Mouse (Mus musculus) ovary, postnatal 36 days (tissue): ENCODE data around the gene Iqcd.

Experiments used
- DNase-seq: peaks from one replicate; pipeline ENCODE4 v3.0.0; 2022; ENCODE audit warnings: low spot score, mixed read lengths

Gene Iqcd

GRCm38 (mm10) chr5:120603515-120603914 is 14.7 kb downstream of the Iqcd start:
- DNase-seq: no peak

- peak; percentile 75 for DNase-seq
These were observed 16.0 kb downstream of the Iqcd start for GRCm38 (mm10) chr5:120604839-120605238.

- DNase-seq: no peak
These were observed 16.4 kb downstream of the Iqcd start for GRCm38 (mm10) chr5:120605241-120605661.

GRCm38 (mm10) chr5:120605688-120606087 is 16.9 kb downstream of the Iqcd start:
- peak; percentile 80 for DNase-seq

GRCm38 (mm10) chr5:120606590-120607200 is 17.9 kb downstream of the Iqcd start:
- no peak for DNase-seq

- no peak for DNase-seq
These were observed 18.5 kb downstream of the Iqcd start for GRCm38 (mm10) chr5:120607335-120607734.

- DNase-seq: no peak
These were observed 20.5 kb downstream of the Iqcd start for GRCm38 (mm10) chr5:120609246-120609775.

GRCm38 (mm10) chr5:120610906-120611305 is 22.1 kb downstream of the Iqcd start:
- DNase-seq: no peak

GRCm38 (mm10) chr5:120611416-120611815 is 22.6 kb downstream of the Iqcd start:
- DNase-seq: no peak

- DNase-seq: peak; percentile 96
These were observed 23.6 kb downstream of the Iqcd start, which contains the start of the genes Rita1 and Ddx54 for GRCm38 (mm10) chr5:120612442-120612821. TSS of gene Rita1 (minus strand) at chr5:120612589. TSS of gene Ddx54 (plus strand) at chr5:120612739.

- DNase-seq: peak; percentile 100
These were observed 24.2 kb downstream of the Iqcd start for GRCm38 (mm10) chr5:120612822-120613604.

- DNase-seq: no peak
These were observed 27.1 kb downstream of the Iqcd start for GRCm38 (mm10) chr5:120615903-120616302.

GRCm38 (mm10) chr5:120618778-120619177 is 30.0 kb downstream of the Iqcd start:
- DNase-seq: no peak

- peak; percentile 45 for DNase-seq
These were observed 30.4 kb downstream of the Iqcd start for GRCm38 (mm10) chr5:120619201-120619600.

GRCm38 (mm10) chr5:120620375-120621077 is 31.7 kb downstream of the Iqcd start:
- DNase-seq: peak; percentile 79

GRCm38 (mm10) chr5:120621078-120621765 is 32.4 kb downstream of the Iqcd start:
- no peak for DNase-seq

GRCm38 (mm10) chr5:120621846-120622197 is 33.0 kb downstream of the Iqcd start:
- no peak for DNase-seq

GRCm38 (mm10) chr5:120622198-120622851 is 33.5 kb downstream of the Iqcd start:
- no peak for DNase-seq

- no peak for DNase-seq
These were observed 35.6 kb downstream of the Iqcd start for GRCm38 (mm10) chr5:120624427-120624826.

GRCm38 (mm10) chr5:120626399-120626798 is 37.6 kb downstream of the Iqcd start:
- no peak for DNase-seq

- DNase-seq: no peak
These were observed 38.9 kb downstream of the Iqcd start for GRCm38 (mm10) chr5:120627515-120628300.
